9 mouse cellular contexts compared by ENCODE assay signal in genomic region chr9:35058596-35059354, GRCm38 (mm10).
DNase-seq lines count a peak whose midpoint lies in the region; ATAC-seq and TF ChIP-seq lines count a peak whose summit lies in the region.
"Had no signal": no experiment of that assay in that cellular context is flagged by ENCODE, and none has a peak within 500 bp of the region (broad histone marks: within the 10 kb centered on the region; RNA-seq: fewer than 3 reads in every experiment).

No protein-coding gene starts in this region.

- H3K4me2 ChIP-seq in liver, postnatal 0 days (ENCODE audit: low read depth, low read length) = no peak overlapping the region
- no peak overlapping the region for H3K4me2 ChIP-seq in liver, embryonic 11.5 days

- H3K9me3 ChIP-seq in liver, postnatal 0 days (ENCODE audit: low read length) = no peaks in the 10 kb centered on the region
- no peaks in the 10 kb centered on the region for H3K9me3 ChIP-seq in liver, embryonic 11.5 days (ENCODE audit: control insufficient read depth, low read length)
- H3K9me3 ChIP-seq in hindbrain, embryonic 10.5 days = no peaks in the 10 kb centered on the region

- no peak overlapping the region for H3K9ac ChIP-seq in liver, postnatal 0 days (replicated peaks)
- no peak overlapping the region for H3K9ac ChIP-seq in liver, embryonic 11.5 days (ENCODE audit: low read depth, low read length)

- DNase-seq in liver, postnatal 0 days = peak; percentile 20
- no peak for DNase-seq in liver, embryonic 11.5 days (ENCODE audit: low spot score)
- peak; percentile 67 for DNase-seq in adrenal gland, postnatal 14 days
- DNase-seq in cerebellum, adult 9-11 months = peak; percentile 59
- peak; percentile 49 for DNase-seq in lung, postnatal 36 days
- no peak for DNase-seq in right cerebral cortex, postnatal 14 days
- DNase-seq in hindbrain, embryonic 10.5 days (ENCODE audit: low spot score) = no peak
- DNase-seq: right cerebral cortex, adult 18-20 months had no signal

- H3K27me3 ChIP-seq in liver, postnatal 0 days (ENCODE audit: insufficient read depth, low read length) = no peaks in the 10 kb centered on the region
- no peaks in the 10 kb centered on the region for H3K27me3 ChIP-seq in liver, embryonic 11.5 days (replicated peaks; ENCODE audit: control insufficient read depth, insufficient read depth, low read length)
- H3K27me3 ChIP-seq in hindbrain, embryonic 10.5 days (ENCODE audit: insufficient read depth, poor library complexity, severe bottlenecking) = no peaks in the 10 kb centered on the region

- H3K36me3 ChIP-seq in liver, postnatal 0 days (replicated peaks; ENCODE audit: insufficient read depth, low read length) = peaks cover 13% of the 10 kb centered on the region
- H3K36me3 ChIP-seq in liver, embryonic 11.5 days (ENCODE audit: control insufficient read depth, insufficient read depth, low read length) = peaks cover 2% of the 10 kb centered on the region; the same call in 1 of the 2 replicates
- no peaks in the 10 kb centered on the region for H3K36me3 ChIP-seq in hindbrain, embryonic 10.5 days

- 92% methylated on average over 2 of the region's 2 CpGs for WGBS in liver, postnatal 0 days (ENCODE audit: insufficient replicate concordance)
- 91% methylated on average over 2 of the region's 2 CpGs for WGBS in liver, embryonic 11.5 days
- WGBS in hindbrain, embryonic 10.5 days = 95% methylated on average over 2 of the region's 2 CpGs

- no peak overlapping the region for H3K4me3 ChIP-seq in liver, postnatal 0 days (ENCODE audit: low read depth, low read length)
- no peak overlapping the region for H3K4me3 ChIP-seq in liver, embryonic 11.5 days (ENCODE audit: low read depth, low read length)
- H3K4me3 ChIP-seq in hindbrain, embryonic 10.5 days = no peak overlapping the region
- H3K4me3 ChIP-seq: myocyte had no signal

- peak; percentile 72 for ATAC-seq in liver, postnatal 0 days
- ATAC-seq in liver, embryonic 11.5 days (replicated peaks; ENCODE audit: low FRiP score) = no peak

- no peak for TF ChIP-seq EP300 in liver, postnatal 0 days (IDR thresholded peaks at IDR 0.05; ENCODE audit: low read depth)

- TF ChIP-seq CTCF in liver, postnatal 0 days (IDR thresholded peaks at IDR 0.05; ENCODE audit: low read depth) = no peak

- H3K4me1 ChIP-seq in liver, postnatal 0 days (ENCODE audit: insufficient read depth) = peaks cover 40% of the 10 kb centered on the region
- H3K4me1 ChIP-seq in liver, embryonic 11.5 days (replicated peaks; ENCODE audit: control insufficient read depth, insufficient read depth, low read length) = peaks cover 8% of the 10 kb centered on the region
- peaks cover 6% of the 10 kb centered on the region for H3K4me1 ChIP-seq in hindbrain, embryonic 10.5 days (replicated peaks)

- H3K27ac ChIP-seq in liver, postnatal 0 days (ENCODE audit: low read depth) = peak overlapping the region; percentile 22; the same call in 1 of the 2 replicates
- no peak overlapping the region for H3K27ac ChIP-seq in liver, embryonic 11.5 days (ENCODE audit: low read depth, low read length)
- no peak overlapping the region for H3K27ac ChIP-seq in hindbrain, embryonic 10.5 days

Comparison
In these comparisons a context has a peak if more than half of its experiments do, and no peak if none do; other contexts are left out.
1. DNase-seq: peak in liver, postnatal 0 days (single experiment), adrenal gland, postnatal 14 days (single experiment), cerebellum, adult 9-11 months (single experiment) and lung, postnatal 36 days (single experiment); none in liver, embryonic 11.5 days (single experiment), right cerebral cortex, postnatal 14 days (single experiment) and hindbrain, embryonic 10.5 days (single experiment).